Mouse (Mus musculus): ENCODE measurements around the gene Dscam. TPM values are rescaled to one million over a fixed set of nuclear protein-coding genes. Genes with fewer than 3 reads are reported as not detected.

The Dscam gene
- polyA plus RNA-seq, 1 experiment from 2014 or later: not detected

DNA sequence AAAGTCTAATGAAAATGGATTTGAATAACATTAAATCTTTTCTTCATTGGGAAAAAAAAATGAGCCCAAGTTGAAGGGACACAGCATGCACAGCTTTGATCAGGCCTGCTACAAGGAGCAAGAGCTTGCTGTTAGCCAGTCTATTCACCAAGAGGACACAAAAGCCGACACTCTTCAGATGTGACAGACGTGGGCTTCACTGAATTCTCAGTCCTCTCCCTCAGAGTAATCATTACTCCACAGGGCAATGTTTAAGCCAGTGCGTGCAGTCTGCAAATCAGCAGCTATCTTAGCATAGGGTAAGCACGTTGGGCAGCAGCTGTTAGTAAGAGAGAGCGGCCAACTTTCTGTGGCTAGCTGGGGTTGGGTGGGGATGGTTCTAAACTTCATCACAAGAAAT, 391.5 kb downstream of the Dscam start:
- H3K4me1 ChIP-seq (ENCODE audit: control insufficient read depth, insufficient read depth, low read length): no peaks in the 10 kb centered on the region
- no peak overlapping the region for H3K27ac ChIP-seq (ENCODE audit: low read depth, low read length)
- no peak overlapping the region for H3K4me3 ChIP-seq (ENCODE audit: low read length)
- no peaks in the 10 kb centered on the region for H3K9me3 ChIP-seq (ENCODE audit: control insufficient read depth, low read length)
- no peaks in the 10 kb centered on the region for H3K27me3 ChIP-seq (ENCODE audit: control insufficient read depth, insufficient read depth, low read length)
- no peak overlapping the region for H3K4me2 ChIP-seq (replicated peaks; ENCODE audit: low read depth, low read length)
- WGBS: 70% methylated on average over 5 of the region's 5 CpGs
- ATAC-seq (ENCODE audit: low FRiP score, low TSS enrichment): no peak
- H3K9ac ChIP-seq (ENCODE audit: low read depth, low read length): no peak overlapping the region
- no peaks in the 10 kb centered on the region for H3K36me3 ChIP-seq (ENCODE audit: control insufficient read depth, insufficient read depth, low read length)

DNA sequence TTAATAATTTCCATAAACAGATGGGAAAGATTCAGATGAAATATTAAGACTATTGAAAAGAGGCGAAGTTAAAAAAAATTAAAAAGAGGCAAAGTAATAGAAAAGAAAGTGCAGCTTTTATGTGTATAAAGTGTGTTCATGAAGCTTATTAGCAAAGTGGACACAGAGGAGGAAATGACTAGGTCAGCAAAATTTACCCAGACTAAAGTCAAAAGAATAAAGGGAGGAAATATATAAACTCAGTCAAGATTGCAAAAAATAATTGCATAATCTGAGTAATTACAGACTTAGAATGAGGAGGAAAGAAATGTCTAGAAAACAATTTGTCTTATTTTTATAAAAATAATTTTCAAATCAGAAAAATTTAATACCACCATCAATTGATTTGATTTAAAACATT, 396.3 kb downstream of the Dscam start:
- 87% methylated on average over 1 of the region's 1 CpGs for WGBS
- H3K4me3 ChIP-seq (ENCODE audit: low read length): no peak overlapping the region
- H3K4me2 ChIP-seq (replicated peaks; ENCODE audit: low read depth, low read length): no peak overlapping the region
- H3K4me1 ChIP-seq (ENCODE audit: control insufficient read depth, insufficient read depth, low read length): no peaks in the 10 kb centered on the region
- no peak overlapping the region for H3K27ac ChIP-seq (ENCODE audit: low read depth, low read length)
- H3K9ac ChIP-seq (ENCODE audit: low read depth, low read length): no peak overlapping the region
- H3K36me3 ChIP-seq (ENCODE audit: control insufficient read depth, insufficient read depth, low read length): no peaks in the 10 kb centered on the region
- no peaks in the 10 kb centered on the region for H3K27me3 ChIP-seq (ENCODE audit: control insufficient read depth, insufficient read depth, low read length)
- H3K9me3 ChIP-seq (ENCODE audit: control insufficient read depth, low read length): no peaks in the 10 kb centered on the region
- ATAC-seq (ENCODE audit: low FRiP score, low TSS enrichment): no peak

DNA sequence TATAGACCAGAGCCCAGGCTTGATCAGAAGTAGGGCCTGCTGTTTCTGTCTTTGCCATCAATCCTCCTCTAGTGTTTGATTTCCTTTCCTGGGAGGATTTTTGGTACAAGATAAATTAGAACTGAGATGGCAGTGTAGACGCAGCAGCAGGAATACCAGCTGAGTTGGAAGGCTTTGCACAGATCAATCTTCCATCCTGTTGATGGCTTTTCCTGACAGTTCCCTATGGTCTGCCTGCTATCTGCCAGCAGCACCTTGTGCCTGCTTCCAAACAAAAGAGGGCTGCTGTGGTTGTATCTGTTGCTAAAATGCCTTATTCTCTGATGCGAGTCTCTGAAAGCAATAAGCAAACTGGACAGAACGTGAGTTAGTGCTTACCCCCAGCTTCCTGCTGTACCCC, 402.6 kb downstream of the Dscam start:
- Histone ChIP-seq H3K4me1 (ENCODE audit: control insufficient read depth, insufficient read depth, low read length) (no peaks in the 10 kb centered on the region), H3K36me3 (ENCODE audit: control insufficient read depth, insufficient read depth, low read length) (no peaks in the 10 kb centered on the region), H3K9ac (ENCODE audit: low read depth, low read length) (no peak overlapping the region), H3K27ac (ENCODE audit: low read depth, low read length) (no peak overlapping the region), H3K27me3 (ENCODE audit: control insufficient read depth, insufficient read depth, low read length) (no peaks in the 10 kb centered on the region), H3K9me3 (ENCODE audit: control insufficient read depth, low read length) (no peaks in the 10 kb centered on the region), H3K4me2 (replicated peaks; ENCODE audit: low read depth, low read length) (no peak overlapping the region), H3K4me3 (ENCODE audit: low read length) (no peak overlapping the region)
- ATAC-seq (ENCODE audit: low FRiP score, low TSS enrichment): no peak
- WGBS: 69% methylated on average over 3 of the region's 3 CpGs

DNA sequence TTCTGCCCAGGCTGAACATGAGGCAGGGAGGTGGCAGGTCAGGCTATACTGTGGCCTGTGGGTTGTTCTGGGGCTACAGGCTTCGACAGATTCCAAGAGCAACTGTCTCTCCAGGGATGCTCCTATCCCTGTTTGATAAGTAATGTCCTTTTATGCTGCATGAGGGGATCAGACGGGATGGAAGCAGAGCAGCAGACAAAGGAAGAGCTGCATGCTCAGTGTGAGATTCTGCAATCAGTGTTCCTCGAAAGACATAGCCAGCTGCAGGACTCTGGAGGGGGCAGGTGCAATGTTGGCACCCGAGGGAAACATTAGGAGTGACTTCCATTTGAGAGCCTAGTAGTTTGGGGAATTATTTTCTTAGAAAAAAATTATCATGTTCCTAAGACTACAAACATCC, 403.0 kb downstream of the Dscam start:
- 58% methylated on average over 4 of the region's 4 CpGs for WGBS
- H3K9ac ChIP-seq (ENCODE audit: low read depth, low read length): no peak overlapping the region
- H3K36me3 ChIP-seq (ENCODE audit: control insufficient read depth, insufficient read depth, low read length): no peaks in the 10 kb centered on the region
- no peak overlapping the region for H3K27ac ChIP-seq (ENCODE audit: low read depth, low read length)
- H3K4me1 ChIP-seq (ENCODE audit: control insufficient read depth, insufficient read depth, low read length): no peaks in the 10 kb centered on the region
- no peak overlapping the region for H3K4me3 ChIP-seq (ENCODE audit: low read length)
- H3K9me3 ChIP-seq (ENCODE audit: control insufficient read depth, low read length): no peaks in the 10 kb centered on the region
- no peak for ATAC-seq (ENCODE audit: low FRiP score, low TSS enrichment)
- H3K4me2 ChIP-seq (replicated peaks; ENCODE audit: low read depth, low read length): no peak overlapping the region
- H3K27me3 ChIP-seq (ENCODE audit: control insufficient read depth, insufficient read depth, low read length): no peaks in the 10 kb centered on the region

DNA sequence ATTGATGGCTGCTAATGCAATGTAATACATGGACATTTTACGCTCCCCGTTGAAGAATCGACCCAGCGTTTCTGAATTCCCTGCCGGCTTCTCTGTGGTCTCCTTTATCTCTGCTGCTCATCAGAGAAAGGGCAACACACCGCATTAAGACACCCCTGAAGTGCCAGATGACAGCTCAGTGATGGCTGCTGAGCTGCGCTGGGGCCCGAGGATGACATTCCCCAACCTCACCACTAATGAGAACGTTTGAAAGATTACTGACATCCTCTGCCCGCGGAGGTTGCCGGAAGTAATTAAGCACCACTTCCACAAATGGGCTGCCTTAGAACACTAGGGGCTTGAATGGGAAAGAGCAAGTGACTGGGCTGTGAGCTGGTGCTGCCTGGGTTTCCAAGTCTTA, 409.3 kb downstream of the Dscam start:
- H3K9me3 ChIP-seq (ENCODE audit: control insufficient read depth, low read length): no peaks in the 10 kb centered on the region
- no peak overlapping the region for H3K27ac ChIP-seq (ENCODE audit: low read depth, low read length)
- WGBS: 34% methylated on average over 12 of the region's 12 CpGs
- H3K9ac ChIP-seq (ENCODE audit: low read depth, low read length): no peak overlapping the region
- no peaks in the 10 kb centered on the region for H3K36me3 ChIP-seq (ENCODE audit: control insufficient read depth, insufficient read depth, low read length)
- H3K4me2 ChIP-seq (replicated peaks; ENCODE audit: low read depth, low read length): no peak overlapping the region
- H3K4me1 ChIP-seq (ENCODE audit: control insufficient read depth, insufficient read depth, low read length): no peaks in the 10 kb centered on the region
- no peak for ATAC-seq (ENCODE audit: low FRiP score, low TSS enrichment)
- no peak overlapping the region for H3K4me3 ChIP-seq (ENCODE audit: low read length)
- H3K27me3 ChIP-seq (ENCODE audit: control insufficient read depth, insufficient read depth, low read length): peaks cover 3% of the 10 kb centered on the region; the same call in 1 of the 2 replicates

DNA sequence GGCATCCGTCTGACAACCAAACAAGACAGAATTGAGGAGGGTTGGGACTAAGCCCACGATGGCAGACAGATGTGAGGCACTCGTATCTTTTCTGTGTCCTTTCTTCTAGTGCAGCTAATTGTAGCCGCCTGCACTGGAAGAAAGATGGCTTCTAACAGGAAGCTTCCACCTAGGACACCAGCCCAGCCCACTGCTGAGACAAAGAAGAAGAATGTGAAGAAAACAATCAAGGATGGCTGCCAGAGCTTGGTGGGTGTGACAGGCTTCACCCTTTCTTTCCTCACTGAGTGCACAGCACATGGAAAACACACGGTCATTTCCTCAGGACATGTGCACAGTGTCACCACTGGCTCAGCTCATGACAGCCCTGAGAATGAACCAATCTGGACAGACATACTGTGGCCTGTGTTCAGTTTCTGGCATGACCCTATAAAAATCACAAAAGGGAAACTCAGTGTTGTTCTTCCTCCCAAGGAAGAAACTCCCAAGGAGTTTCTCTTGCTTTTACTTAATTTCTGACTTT, 411.4 kb downstream of the Dscam start:
- no peak for ATAC-seq (ENCODE audit: low FRiP score, low TSS enrichment)
- Histone ChIP-seq H3K27me3 (ENCODE audit: control insufficient read depth, insufficient read depth, low read length) (peaks cover 3% of the 10 kb centered on the region; the same call in 1 of the 2 replicates), H3K4me2 (replicated peaks; ENCODE audit: low read depth, low read length) (no peak overlapping the region), H3K27ac (ENCODE audit: low read depth, low read length) (no peak overlapping the region), H3K4me3 (ENCODE audit: low read length) (no peak overlapping the region), H3K9ac (ENCODE audit: low read depth, low read length) (no peak overlapping the region), H3K36me3 (ENCODE audit: control insufficient read depth, insufficient read depth, low read length) (no peaks in the 10 kb centered on the region), H3K4me1 (ENCODE audit: control insufficient read depth, insufficient read depth, low read length) (no peaks in the 10 kb centered on the region), H3K9me3 (ENCODE audit: control insufficient read depth, low read length) (no peaks in the 10 kb centered on the region)
- WGBS: 64% methylated on average over 5 of the region's 5 CpGs

DNA sequence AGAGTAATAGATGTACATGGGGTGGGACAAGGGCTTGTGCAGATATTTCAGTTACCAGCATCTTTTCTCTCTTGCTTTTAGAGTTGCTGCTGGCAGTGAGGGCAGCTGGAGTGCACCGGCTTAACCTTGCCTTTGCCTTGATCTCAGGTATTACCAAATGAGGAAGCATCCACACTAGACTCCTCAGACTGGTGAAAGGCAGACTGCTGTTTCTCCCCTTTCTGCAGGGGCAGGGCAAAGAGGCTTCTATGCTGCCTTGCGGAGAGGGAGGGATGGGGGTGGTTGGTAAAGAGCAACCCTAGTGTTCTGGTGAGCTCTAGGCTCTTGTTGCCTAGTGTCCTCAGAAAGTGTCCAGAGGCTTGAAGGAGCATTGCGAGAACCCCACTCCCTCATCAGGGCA, 412.2 kb downstream of the Dscam start:
- no peak overlapping the region for H3K4me3 ChIP-seq (ENCODE audit: low read length)
- H3K4me1 ChIP-seq (ENCODE audit: control insufficient read depth, insufficient read depth, low read length): no peaks in the 10 kb centered on the region
- no peak for ATAC-seq (ENCODE audit: low FRiP score, low TSS enrichment)
- no peaks in the 10 kb centered on the region for H3K9me3 ChIP-seq (ENCODE audit: control insufficient read depth, low read length)
- no peak overlapping the region for H3K9ac ChIP-seq (ENCODE audit: low read depth, low read length)
- H3K27me3 ChIP-seq (ENCODE audit: control insufficient read depth, insufficient read depth, low read length): peaks cover 3% of the 10 kb centered on the region; the same call in 1 of the 2 replicates
- H3K36me3 ChIP-seq (ENCODE audit: control insufficient read depth, insufficient read depth, low read length): no peaks in the 10 kb centered on the region
- no peak overlapping the region for H3K4me2 ChIP-seq (replicated peaks; ENCODE audit: low read depth, low read length)
- 61% methylated on average over 3 of the region's 3 CpGs for WGBS
- H3K27ac ChIP-seq (ENCODE audit: low read depth, low read length): no peak overlapping the region

DNA sequence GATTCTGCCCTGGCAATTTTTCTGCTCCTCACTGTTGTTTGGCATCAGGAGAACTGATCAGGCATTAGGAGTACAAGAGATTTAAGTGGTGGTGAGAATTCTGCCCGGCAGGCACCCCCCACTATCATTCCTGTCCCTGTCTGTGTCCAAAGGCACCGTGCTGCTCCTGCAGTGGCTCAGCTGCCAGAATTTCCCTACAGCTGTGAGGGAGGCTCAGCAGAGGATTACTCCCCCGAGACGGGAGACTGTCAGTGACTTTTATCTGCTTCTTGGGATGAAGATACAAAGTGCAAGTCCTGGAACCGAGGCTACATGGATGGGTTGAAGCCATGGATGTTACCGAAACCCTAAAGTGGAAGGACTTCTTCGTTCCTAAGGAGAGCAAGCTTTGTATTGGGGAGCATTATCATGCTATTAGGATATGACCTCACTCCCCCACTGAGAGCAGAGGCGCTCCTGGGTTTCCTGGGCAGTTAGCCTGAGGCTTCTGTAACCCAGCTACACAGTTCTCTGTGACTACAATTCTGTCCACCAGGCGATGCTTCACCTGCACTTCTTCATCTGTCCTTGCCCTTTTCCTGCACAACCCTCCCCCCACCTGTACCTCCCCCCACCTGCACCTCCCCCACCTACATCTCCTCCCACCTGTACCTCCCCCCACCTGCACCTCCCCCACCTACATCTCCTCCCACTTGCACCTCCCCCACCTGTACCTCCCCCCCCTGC, 412.8 kb downstream of the Dscam start:
- peaks cover 3% of the 10 kb centered on the region; the same call in 1 of the 2 replicates for H3K27me3 ChIP-seq (ENCODE audit: control insufficient read depth, insufficient read depth, low read length)
- no peaks in the 10 kb centered on the region for H3K4me1 ChIP-seq (ENCODE audit: control insufficient read depth, insufficient read depth, low read length)
- H3K9ac ChIP-seq (ENCODE audit: low read depth, low read length): no peak overlapping the region
- no peak overlapping the region for H3K4me3 ChIP-seq (ENCODE audit: low read length)
- ATAC-seq (ENCODE audit: low FRiP score, low TSS enrichment): no peak
- under 1% methylated on average over 9 of the region's 9 CpGs for WGBS
- H3K27ac ChIP-seq (ENCODE audit: low read depth, low read length): no peak overlapping the region
- no peaks in the 10 kb centered on the region for H3K9me3 ChIP-seq (ENCODE audit: control insufficient read depth, low read length)
- H3K4me2 ChIP-seq (replicated peaks; ENCODE audit: low read depth, low read length): no peak overlapping the region
- no peaks in the 10 kb centered on the region for H3K36me3 ChIP-seq (ENCODE audit: control insufficient read depth, insufficient read depth, low read length)

DNA sequence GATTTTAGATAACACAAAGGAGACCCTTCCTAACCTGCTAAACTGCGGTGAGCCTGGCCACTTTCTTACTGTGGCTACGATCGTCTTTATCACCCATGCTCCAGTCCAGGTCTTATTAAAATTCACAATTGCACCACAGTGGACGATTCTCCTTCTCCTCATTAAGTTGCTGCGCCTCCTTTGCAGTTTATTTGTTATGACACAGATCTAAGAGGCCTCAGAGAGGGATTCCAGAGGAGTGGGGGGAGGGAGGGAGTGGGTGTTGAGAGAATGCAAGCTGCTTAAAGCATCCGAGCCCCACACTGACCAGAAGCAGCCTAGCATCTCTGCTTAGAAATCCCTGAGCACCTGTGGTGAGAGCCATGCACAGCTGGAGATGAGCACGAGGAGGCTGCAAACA, 413.6 kb downstream of the Dscam start:
- no peak overlapping the region for H3K4me3 ChIP-seq (ENCODE audit: low read length)
- no peak overlapping the region for H3K9ac ChIP-seq (ENCODE audit: low read depth, low read length)
- peaks cover 3% of the 10 kb centered on the region; the same call in 1 of the 2 replicates for H3K27me3 ChIP-seq (ENCODE audit: control insufficient read depth, insufficient read depth, low read length)
- no peaks in the 10 kb centered on the region for H3K36me3 ChIP-seq (ENCODE audit: control insufficient read depth, insufficient read depth, low read length)
- WGBS: 17% methylated on average over 7 of the region's 7 CpGs
- no peak for ATAC-seq (ENCODE audit: low FRiP score, low TSS enrichment)
- no peaks in the 10 kb centered on the region for H3K9me3 ChIP-seq (ENCODE audit: control insufficient read depth, low read length)
- H3K4me1 ChIP-seq (ENCODE audit: control insufficient read depth, insufficient read depth, low read length): no peaks in the 10 kb centered on the region
- H3K27ac ChIP-seq (ENCODE audit: low read depth, low read length): no peak overlapping the region
- H3K4me2 ChIP-seq (replicated peaks; ENCODE audit: low read depth, low read length): no peak overlapping the region
